Mouse (Mus musculus) stomach, postnatal 0 days (tissue): ENCODE measurements at regions not wholly inside any gene's neighbourhood (a gene's known extent, or its start where the extent isn't known, plus 50 kb on each side); places are given as distances from the start of the nearest gene placed in this dataset.

ENCODE experiments used
- ATAC-seq: fragments of 200-750 bp; cut with Nextera tagmentation; 2 replicates; pipeline ENCODE4 v1.8.0; 2017; ENCODE audit not compliant: low FRiP score, low TSS enrichment
- DNase-seq: peaks from one replicate; pipeline ENCODE4 v3.0.0-alpha.2; 2016; ENCODE audit warnings: low spot score
- H3K27ac ChIP-seq: fragments of 300-500 bp; sonication (generic); replicated peaks from 2 replicates; pipeline ENCODE4 v1.5.1; 2014; ENCODE audit warnings: mild to moderate bottlenecking, control low read depth
- H3K27me3 ChIP-seq: fragments of 300-500 bp; sonication (generic); 2 replicates; pipeline ENCODE4 v1.6.1; 2014; ENCODE audit warnings: low read length; ENCODE audit not compliant: control insufficient read depth, insufficient read depth
- H3K36me3 ChIP-seq: fragments of 300-500 bp; sonication (generic); 2 replicates; pipeline ENCODE4 v1.6.1; 2014; ENCODE audit warnings: low read length, mixed read lengths; ENCODE audit not compliant: control insufficient read depth, insufficient read depth
- H3K4me1 ChIP-seq: fragments of 300-500 bp; sonication (generic); replicated peaks from 2 replicates; pipeline ENCODE4 v1.6.1; 2014; ENCODE audit warnings: antibody characterized with exemption; ENCODE audit not compliant: control insufficient read depth, insufficient read depth
- H3K4me2 ChIP-seq: fragments of 300-500 bp; sonication (generic); replicated peaks from 2 replicates; pipeline ENCODE4 v1.6.1; 2014; ENCODE audit warnings: low read depth, mild to moderate bottlenecking, control low read depth, moderate library complexity
- H3K4me3 ChIP-seq: fragments of 300-500 bp; sonication (generic); 2 replicates; pipeline ENCODE4 v1.5.1; 2014; ENCODE audit warnings: low read depth, low read length, control low read depth
- H3K9ac ChIP-seq: fragments of 300-500 bp; sonication (generic); 2 replicates; pipeline ENCODE4 v1.6.1; 2014; ENCODE audit warnings: mild to moderate bottlenecking, low read length, control low read depth, mixed read lengths
- H3K9me3 ChIP-seq: fragments of 300-500 bp; sonication (generic); 2 replicates; pipeline ENCODE4 v1.6.1; 2016; ENCODE audit warnings: low read length; ENCODE audit not compliant: control insufficient read depth
- CTCF ChIP-seq: IDR thresholded peaks from 2 replicates; pipeline ENCODE4 v1.5.1; 2016; ENCODE audit warnings: antibody characterized with exemption, low read depth, mild to moderate bottlenecking, moderate library complexity
- EP300 ChIP-seq: optimal IDR thresholded peaks from 2 replicates; pipeline ENCODE3; 2016; ENCODE audit warnings: antibody characterized with exemption
- WGBS: fragments of 180-500 bp; shearing (Covaris S2); extraction: QIAGEN DNeasy Blood & Tissue Kit; methylation state at CpG from one replicate; pipeline ENCODE4 v1.1.7; 2014; 5-methylcytosine and 5-hydroxymethylcytosine counted together

DNA sequence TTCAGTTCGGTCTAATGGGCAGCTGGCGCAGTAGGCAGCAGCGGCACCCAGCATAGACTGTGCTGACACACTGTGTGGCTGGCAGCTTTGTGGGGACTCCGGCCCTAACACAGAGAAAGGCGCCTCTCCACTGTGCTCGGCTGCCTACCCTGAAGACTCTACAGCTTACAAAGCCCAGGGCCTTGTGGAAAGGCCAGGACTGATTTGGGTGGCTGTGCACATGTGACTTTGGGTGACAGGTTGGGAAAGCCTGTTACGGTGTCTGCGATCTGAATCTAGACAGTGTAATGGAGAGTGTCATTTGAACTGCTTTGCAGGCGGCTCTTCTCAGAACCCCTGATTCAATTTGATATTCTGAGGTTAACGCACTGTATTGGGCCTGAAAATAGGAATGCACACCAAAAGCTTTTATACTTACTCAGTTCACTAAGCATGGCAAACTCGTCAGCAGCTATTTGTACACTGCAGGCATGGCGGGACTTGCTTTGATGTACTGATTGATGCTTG lies 228.7 kb downstream of the Tle4 start:
- H3K9me3 ChIP-seq: no peaks in the 10 kb centered on the region
- H3K27ac ChIP-seq: no peak overlapping the region
- no peak for DNase-seq
- WGBS: 83% methylated on average over 12 of the region's 12 CpGs
- no peak overlapping the region for H3K4me2 ChIP-seq
- no peak overlapping the region for H3K9ac ChIP-seq
- H3K4me3 ChIP-seq: no peak overlapping the region
- H3K4me1 ChIP-seq: no peaks in the 10 kb centered on the region
- H3K27me3 ChIP-seq: no peaks in the 10 kb centered on the region
- TF ChIP-seq CTCF (no peak), EP300 (no peak)
- no peaks in the 10 kb centered on the region for H3K36me3 ChIP-seq
- ATAC-seq: no peak

DNA sequence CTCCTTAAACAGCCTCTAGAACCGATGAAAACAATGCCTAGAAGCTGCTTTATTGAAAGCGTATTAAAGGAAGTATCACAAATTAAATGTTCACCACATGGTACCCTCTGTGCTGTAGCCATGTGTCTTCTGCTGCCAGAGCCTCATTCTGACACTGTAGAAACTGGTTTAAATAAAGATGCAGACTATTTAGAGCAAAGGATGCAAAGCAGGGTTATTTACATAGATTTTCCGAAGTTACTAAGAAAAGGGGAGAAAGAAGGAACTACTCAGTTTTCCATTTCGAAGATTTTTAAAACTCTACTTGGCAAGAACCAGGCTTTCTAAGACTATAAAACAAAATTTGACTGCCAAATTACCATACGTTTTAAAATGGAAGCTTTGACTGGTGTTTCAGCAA lies 226.5 kb downstream of the Tle4 start:
- 80% methylated on average over 5 of the region's 5 CpGs for WGBS
- no peak overlapping the region for H3K27ac ChIP-seq
- H3K27me3 ChIP-seq: no peaks in the 10 kb centered on the region
- H3K4me2 ChIP-seq: no peak overlapping the region
- no peak overlapping the region for H3K4me3 ChIP-seq
- H3K9me3 ChIP-seq: no peaks in the 10 kb centered on the region
- H3K36me3 ChIP-seq: no peaks in the 10 kb centered on the region
- H3K9ac ChIP-seq: no peak overlapping the region
- no peaks in the 10 kb centered on the region for H3K4me1 ChIP-seq
- ATAC-seq (no peak), DNase-seq (no peak)
- TF ChIP-seq CTCF: no peak
- no peak for TF ChIP-seq EP300

DNA sequence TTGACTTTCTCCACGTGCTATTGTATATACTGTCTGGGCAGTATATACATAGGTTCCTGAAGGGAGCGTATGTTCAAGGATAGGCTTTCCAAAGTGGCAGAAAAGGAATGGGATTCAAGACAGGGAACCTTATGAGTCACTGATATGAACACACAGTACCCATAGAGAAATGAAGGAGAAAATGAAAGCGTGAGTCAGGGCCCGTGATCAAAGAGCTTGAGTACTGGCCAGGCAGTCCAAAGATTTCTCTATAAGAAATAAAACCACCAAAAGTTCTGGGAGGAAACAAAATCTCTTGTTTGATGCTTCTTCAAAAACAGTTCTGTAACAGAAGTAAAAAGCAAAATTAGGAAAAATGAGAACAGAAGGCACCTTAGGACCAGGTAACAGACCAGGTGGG lies 223.9 kb downstream of the Tle4 start:
- H3K4me1 ChIP-seq: no peaks in the 10 kb centered on the region
- no peak overlapping the region for H3K4me2 ChIP-seq
- no peaks in the 10 kb centered on the region for H3K9me3 ChIP-seq
- TF ChIP-seq CTCF (no peak), EP300 (no peak)
- ATAC-seq (no peak), DNase-seq (no peak)
- H3K4me3 ChIP-seq: no peak overlapping the region
- 77% methylated on average over 4 of the region's 4 CpGs for WGBS
- no peaks in the 10 kb centered on the region for H3K27me3 ChIP-seq
- H3K27ac ChIP-seq: no peak overlapping the region
- no peak overlapping the region for H3K9ac ChIP-seq
- no peaks in the 10 kb centered on the region for H3K36me3 ChIP-seq

DNA sequence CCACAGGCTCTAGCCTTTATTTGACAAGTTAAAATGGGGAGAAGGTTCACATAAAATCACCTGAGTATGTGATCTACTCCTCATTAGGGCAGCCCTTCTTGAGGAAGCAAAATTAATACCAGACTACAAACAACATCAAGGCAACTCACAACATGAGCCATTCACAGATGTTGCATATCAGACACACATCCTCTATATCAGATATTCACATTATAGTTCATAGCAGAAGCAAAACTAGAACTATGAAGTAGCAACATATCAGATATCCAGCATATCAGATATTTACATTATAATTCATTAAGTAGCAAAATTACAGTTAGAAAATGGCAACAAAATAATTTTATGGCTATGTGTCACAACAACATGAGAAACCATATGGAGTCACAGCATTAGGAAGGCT lies 217.0 kb downstream of the Tle4 start:
- ATAC-seq: no peak
- Histone ChIP-seq H3K27ac (no peak overlapping the region), H3K4me3 (no peak overlapping the region), H3K9me3 (no peaks in the 10 kb centered on the region), H3K36me3 (no peaks in the 10 kb centered on the region), H3K4me2 (no peak overlapping the region), H3K4me1 (no peaks in the 10 kb centered on the region), H3K9ac (no peak overlapping the region), H3K27me3 (no peaks in the 10 kb centered on the region)
- DNase-seq: no peak
- TF ChIP-seq CTCF (no peak), EP300 (no peak)

DNA sequence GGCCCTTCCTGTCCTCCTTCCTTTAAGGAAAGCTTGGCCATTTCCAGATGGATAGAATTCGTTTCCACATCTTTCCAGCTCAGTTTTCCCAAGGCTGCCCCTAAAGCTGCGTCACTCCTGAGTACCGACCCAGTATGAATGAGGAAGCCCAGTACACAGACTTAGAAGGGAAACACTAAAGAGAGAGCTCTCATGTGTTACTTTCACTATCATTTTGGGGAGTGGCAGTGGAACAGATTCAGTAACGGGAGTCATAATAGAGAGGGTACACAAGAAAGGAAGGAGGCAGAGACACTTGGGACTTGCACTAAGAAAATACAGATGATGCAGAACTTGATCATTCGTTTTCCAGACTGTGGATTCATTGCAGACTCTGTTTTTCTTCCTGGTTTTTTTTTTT lies 210.1 kb downstream of the Tle4 start:
- H3K27me3 ChIP-seq: no peaks in the 10 kb centered on the region
- TF ChIP-seq CTCF: no peak
- TF ChIP-seq EP300: no peak
- no peaks in the 10 kb centered on the region; the same call in 1 of the 2 replicates for H3K4me1 ChIP-seq
- H3K27ac ChIP-seq: no peak overlapping the region
- no peaks in the 10 kb centered on the region for H3K9me3 ChIP-seq
- H3K36me3 ChIP-seq: no peaks in the 10 kb centered on the region
- DNase-seq: no peak
- ATAC-seq: no peak
- WGBS: 75% methylated on average over 5 of the region's 5 CpGs
- no peak overlapping the region for H3K4me2 ChIP-seq
- no peak overlapping the region for H3K4me3 ChIP-seq
- no peak overlapping the region for H3K9ac ChIP-seq

DNA sequence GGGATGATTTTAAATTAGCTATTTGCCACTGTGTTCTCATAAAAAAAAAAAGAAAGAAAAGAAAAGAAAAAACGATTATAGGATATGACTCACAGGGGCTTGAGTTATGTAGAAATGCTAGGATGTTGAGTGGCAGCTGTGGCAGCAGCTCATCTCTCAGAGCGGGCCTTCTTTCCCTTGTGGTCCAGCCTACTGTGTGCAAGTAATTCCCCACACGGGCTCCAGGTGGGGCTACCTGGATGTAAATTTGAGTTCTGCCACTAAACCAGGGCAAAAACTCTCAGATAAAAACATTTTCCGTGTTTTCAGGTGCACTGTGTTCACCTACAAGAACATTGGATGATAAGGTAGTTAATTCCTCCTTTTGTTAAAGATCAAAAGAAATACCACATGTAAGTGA lies 209.3 kb downstream of the Tle4 start:
- Histone ChIP-seq H3K27me3 (no peaks in the 10 kb centered on the region), H3K4me1 (no peaks in the 10 kb centered on the region; the same call in 1 of the 2 replicates), H3K4me2 (no peak overlapping the region), H3K9ac (no peak overlapping the region), H3K27ac (no peak overlapping the region), H3K9me3 (no peaks in the 10 kb centered on the region), H3K4me3 (no peak overlapping the region), H3K36me3 (no peaks in the 10 kb centered on the region)
- no peak for ATAC-seq
- TF ChIP-seq EP300: no peak
- TF ChIP-seq CTCF: peak; percentile 54
- peak; percentile 22 for DNase-seq
- WGBS: 53% methylated on average over 4 of the region's 4 CpGs
